Mouse (Mus musculus) stomach, postnatal 0 days (tissue): ENCODE data around the gene Mex3b. TPM values are rescaled to one million over a fixed set of nuclear protein-coding genes. Genes with fewer than 3 reads are reported as not detected.
A peak's percentile ranks its signal among the peaks of the same experiment; 100 is the strongest.

Source experiments
- ATAC-seq: fragments of 200-750 bp; cut with Nextera tagmentation; 2 replicates; pipeline ENCODE4 v1.8.0; 2017; ENCODE audit not compliant: low FRiP score, low TSS enrichment
- DNase-seq: peaks from one replicate; pipeline ENCODE4 v3.0.0-alpha.2; 2016; ENCODE audit warnings: low spot score
- H3K27ac ChIP-seq: fragments of 300-500 bp; sonication (generic); replicated peaks from 2 replicates; pipeline ENCODE4 v1.5.1; 2014; ENCODE audit warnings: mild to moderate bottlenecking, control low read depth
- H3K27me3 ChIP-seq: fragments of 300-500 bp; sonication (generic); 2 replicates; pipeline ENCODE4 v1.6.1; 2014; ENCODE audit warnings: low read length; ENCODE audit not compliant: control insufficient read depth, insufficient read depth
- H3K36me3 ChIP-seq: fragments of 300-500 bp; sonication (generic); 2 replicates; pipeline ENCODE4 v1.6.1; 2014; ENCODE audit warnings: low read length, mixed read lengths; ENCODE audit not compliant: control insufficient read depth, insufficient read depth
- H3K4me1 ChIP-seq: fragments of 300-500 bp; sonication (generic); replicated peaks from 2 replicates; pipeline ENCODE4 v1.6.1; 2014; ENCODE audit warnings: antibody characterized with exemption; ENCODE audit not compliant: control insufficient read depth, insufficient read depth
- H3K4me2 ChIP-seq: fragments of 300-500 bp; sonication (generic); replicated peaks from 2 replicates; pipeline ENCODE4 v1.6.1; 2014; ENCODE audit warnings: low read depth, mild to moderate bottlenecking, control low read depth, moderate library complexity
- H3K4me3 ChIP-seq: fragments of 300-500 bp; sonication (generic); 2 replicates; pipeline ENCODE4 v1.5.1; 2014; ENCODE audit warnings: low read depth, low read length, control low read depth
- H3K9ac ChIP-seq: fragments of 300-500 bp; sonication (generic); 2 replicates; pipeline ENCODE4 v1.6.1; 2014; ENCODE audit warnings: mild to moderate bottlenecking, low read length, control low read depth, mixed read lengths
- H3K9me3 ChIP-seq: fragments of 300-500 bp; sonication (generic); 2 replicates; pipeline ENCODE4 v1.6.1; 2016; ENCODE audit warnings: low read length; ENCODE audit not compliant: control insufficient read depth
- CTCF ChIP-seq: IDR thresholded peaks from 2 replicates; pipeline ENCODE4 v1.5.1; 2016; ENCODE audit warnings: antibody characterized with exemption, low read depth, mild to moderate bottlenecking, moderate library complexity
- EP300 ChIP-seq: optimal IDR thresholded peaks from 2 replicates; pipeline ENCODE3; 2016; ENCODE audit warnings: antibody characterized with exemption
- WGBS: fragments of 180-500 bp; shearing (Covaris S2); extraction: QIAGEN DNeasy Blood & Tissue Kit; methylation state at CpG from one replicate; pipeline ENCODE4 v1.1.7; 2014; 5-methylcytosine and 5-hydroxymethylcytosine counted together
- polyA plus RNA-seq: library from polyadenylated mRNA; unstranded; fragments of >200 nt; fragmentation: Nextera tagmentation; extraction: Ambion mirVana; gene quantifications from 2 replicates; pipeline ENCODE4 v1.2.1, GENCODE M21; 2015

Mex3b gene
- polyA plus RNA-seq, 1 experiment from 2014 or later, result 2.8 TPM

GRCm38 (mm10) chr7:82864991-82865771 lies 2.0 kb upstream of the Mex3b start:
- H3K9me3 ChIP-seq, result no peaks in the 10 kb centered on the region
- H3K9ac ChIP-seq, result peak overlapping the region; percentile 47
- no peaks in the 10 kb centered on the region for H3K36me3 ChIP-seq
- H3K4me3 ChIP-seq, result peak overlapping the region; percentile 74
- peaks cover 9% of the 10 kb centered on the region; the same call in 1 of the 2 replicates for H3K4me1 ChIP-seq
- TF ChIP-seq EP300 (no peak), CTCF (no peak)
- no peaks in the 10 kb centered on the region for H3K27me3 ChIP-seq
- WGBS, result 3% methylated on average over 22 of the region's 22 CpGs
- peak overlapping the region; percentile 61 for H3K27ac ChIP-seq
- ATAC-seq (no peak; the same call in 1 of the 2 replicates), DNase-seq (peak; percentile 65)
- peak overlapping the region; percentile 72 for H3K4me2 ChIP-seq

- no peak for TF ChIP-seq EP300
- TF ChIP-seq CTCF, result peak; percentile 82
- WGBS, result under 1% methylated on average over 60 of the region's 70 CpGs
- Histone ChIP-seq H3K27ac (peak overlapping the region; percentile 95), H3K4me1 (peaks cover 9% of the 10 kb centered on the region; the same call in 1 of the 2 replicates), H3K4me2 (peak overlapping the region; percentile 72), H3K4me3 (peak overlapping the region; percentile 74), H3K36me3 (no peaks in the 10 kb centered on the region), H3K27me3 (no peaks in the 10 kb centered on the region), H3K9ac (peak overlapping the region; percentile 47), H3K9me3 (no peaks in the 10 kb centered on the region)
- ATAC-seq (peak; percentile 95), DNase-seq (peak; percentile 97)
Measured at GRCm38 (mm10) chr7:82865834-82866485, 1.2 kb upstream of the Mex3b start.

DNA sequence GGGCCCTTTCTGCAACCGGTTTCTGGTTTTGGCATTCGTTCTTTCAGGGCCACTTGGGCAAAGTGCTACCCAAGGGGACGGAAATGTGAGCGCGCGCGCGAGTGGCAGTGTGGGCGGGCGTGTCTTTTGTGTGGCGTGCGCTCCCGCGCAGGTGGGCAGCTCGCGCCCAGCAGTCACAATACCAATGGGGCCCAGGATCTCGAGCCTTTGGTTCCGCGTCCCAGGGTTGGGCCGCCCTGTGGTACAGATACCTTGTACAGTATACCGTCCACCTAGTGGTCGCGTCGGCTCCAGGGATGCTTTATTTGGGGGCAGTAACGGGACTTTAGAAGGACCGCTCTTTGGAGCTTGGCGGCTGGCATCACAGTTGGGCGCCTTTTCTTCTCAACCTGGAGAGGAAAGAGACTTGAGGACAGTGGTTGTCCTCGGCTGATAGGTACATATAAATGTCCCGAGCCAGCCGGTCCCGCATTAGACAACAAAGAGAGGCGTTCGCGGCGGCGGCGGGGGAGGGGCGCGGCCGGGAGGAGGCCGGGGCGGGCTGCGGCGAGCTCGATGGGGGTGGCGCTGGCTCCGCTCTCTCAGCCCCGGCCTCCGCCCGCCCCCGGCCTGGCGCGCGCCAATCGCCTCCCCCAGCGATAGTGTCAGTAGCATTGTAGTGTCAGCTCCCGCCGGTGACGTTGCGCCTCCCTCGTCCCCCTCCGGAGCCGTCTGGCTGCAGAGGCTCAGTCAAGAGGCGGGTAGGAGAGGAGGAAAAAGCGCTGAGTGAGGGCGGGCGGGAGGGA lies 455 bp upstream of the Mex3b start:
- Histone ChIP-seq H3K4me1 (peaks cover 9% of the 10 kb centered on the region; the same call in 1 of the 2 replicates), H3K36me3 (no peaks in the 10 kb centered on the region), H3K27me3 (no peaks in the 10 kb centered on the region), H3K27ac (peak overlapping the region; percentile 95), H3K4me3 (peak overlapping the region; percentile 74), H3K9ac (peak overlapping the region; percentile 77), H3K9me3 (no peaks in the 10 kb centered on the region), H3K4me2 (peak overlapping the region; percentile 72)
- TF ChIP-seq CTCF (peak; percentile 53), EP300 (no peak)
- 1% methylated on average over 60 of the region's 68 CpGs for WGBS
- DNase-seq, result peak; percentile 92
- peak; percentile 84 for ATAC-seq

GRCm38 (mm10) chr7:82868309-82869230 lies 1.4 kb downstream of the Mex3b start:
- Histone ChIP-seq H3K27me3 (no peaks in the 10 kb centered on the region), H3K4me2 (peak overlapping the region; percentile 72), H3K9me3 (no peaks in the 10 kb centered on the region), H3K9ac (peak overlapping the region; percentile 77), H3K36me3 (no peaks in the 10 kb centered on the region), H3K27ac (peak overlapping the region; percentile 95), H3K4me1 (peaks cover 9% of the 10 kb centered on the region; the same call in 1 of the 2 replicates), H3K4me3 (peak overlapping the region; percentile 74)
- DNase-seq (peak; percentile 30), ATAC-seq (no peak)
- 3% methylated on average over 56 of the region's 56 CpGs for WGBS
- no peak for TF ChIP-seq EP300
- no peak for TF ChIP-seq CTCF
